ENCODE assay signal across 8 mouse cellular contexts in the genomic region with DNA sequence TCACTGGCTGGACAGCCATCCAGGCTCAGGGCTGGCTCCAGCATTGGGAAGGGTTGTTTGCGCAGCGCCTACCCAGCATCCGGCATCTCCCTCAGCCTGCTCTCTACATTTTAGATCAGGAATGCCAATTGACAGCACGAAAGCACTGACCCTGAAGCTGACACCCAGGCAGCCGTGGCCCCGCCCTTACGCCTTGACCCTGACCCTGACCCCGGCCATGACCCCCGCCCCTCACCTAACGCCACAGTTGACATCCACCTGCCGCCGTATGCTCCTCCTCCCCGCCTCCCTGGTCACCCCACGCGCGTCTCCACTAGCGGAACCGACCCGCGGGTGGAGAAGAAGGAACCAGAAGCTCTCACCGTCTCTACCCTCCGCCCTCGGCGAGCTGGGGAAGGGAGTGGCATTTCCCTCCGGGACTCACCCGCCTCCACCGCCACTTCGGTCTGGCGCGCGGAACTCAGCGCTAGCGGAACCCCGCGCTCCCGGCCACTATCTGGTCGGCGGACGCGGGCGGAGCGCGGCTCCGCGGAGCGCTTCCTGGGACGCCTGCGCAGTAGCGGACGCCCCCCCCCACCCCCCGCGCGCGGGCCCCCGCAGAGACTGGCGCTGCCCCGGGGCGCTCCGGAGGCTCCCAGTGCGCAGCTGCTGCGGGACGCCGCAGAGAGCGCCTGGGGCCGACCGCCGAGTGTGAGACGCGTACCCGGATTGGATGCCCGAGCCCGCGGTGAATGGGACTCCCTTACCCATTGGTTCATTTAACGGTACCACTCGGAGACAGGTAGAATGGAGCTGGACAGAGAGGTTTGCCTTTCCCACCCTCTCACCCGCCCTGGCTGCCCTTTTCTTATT. TPM values are rescaled to one million over a fixed set of nuclear protein-coding genes. Genes with fewer than 3 reads are reported as not detected.
DNase-seq lines count a peak whose midpoint lies in the region; ATAC-seq lines count a peak whose summit lies in the region.

Enpp4 (minus strand) TSS at position 523 of the 852 bp plus-strand sequence.

- peak; percentile 81 to 83 for DNase-seq in adrenal gland, adult 18-20 months (ENCODE audit: low spot score in 2 of 2)
- peak; percentile 81 for DNase-seq in embryo, embryonic 10.5 days (ENCODE audit: low spot score)
- peak; percentile 92 for DNase-seq in gastrocnemius, postnatal 14 days
- DNase-seq in left cerebral cortex, postnatal 10 days (ENCODE audit: extremely low spot score in 1 of 2, low spot score in 2 of 2), result peak; percentile 83 to 91
- DNase-seq in right cerebral cortex, postnatal 10 days (ENCODE audit: low spot score in 2 of 2), result peak; percentile 94 to 95
- peak; percentile 89 for DNase-seq in urinary bladder, postnatal 14 days (ENCODE audit: low spot score)

- peak; percentile 97 for ATAC-seq in inflammation-experienced regulatory T-cells, adult 6 months
- peak; percentile 91 for ATAC-seq in megakaryocyte progenitor cell, adult 5-6 weeks (replicated peaks; ENCODE audit: poor library complexity)

- intact Hi-C loops in gastrocnemius, postnatal 14 days (cut with DNase I; ENCODE audit: low total_unique reads), result no loop called here
- intact Hi-C loops in left cerebral cortex, postnatal 10 days (cut with DNase I), result no loop called here

RNA-seq across cellular contexts. Expression of gene Enpp4, which starts in this region (rescaled TPM):
- total RNA-seq in adrenal gland, adult 18-20 months (2021), result 10 to 100 TPM; 12.1 to 13.0 TPM
- total RNA-seq in gastrocnemius, postnatal 14 days (2021), result 10 to 100 TPM; 17.6 to 17.9 TPM
- polyA plus RNA-seq in inflammation-experienced regulatory T-cells, adult 6 months (2017; shearing (Covaris generic)), result 1 to 10 TPM; 2.3 to 7.5 (median 5.8) TPM
- 1 to 10 TPM; 7.0 to 8.3 TPM for total RNA-seq in left cerebral cortex, postnatal 10 days (2021)
- total RNA-seq in megakaryocyte progenitor cell, adult 5-6 weeks (2015), result 13.9 and 14.9 TPM in 2 replicates
- total RNA-seq in megakaryocyte progenitor cell, adult 5-6 weeks (2017), result 10.8 and 13.5 TPM in 2 replicates

Comparison
In these comparisons a context has a peak if more than half of its experiments do, and no peak if none do; other contexts are left out.
1. Peak in every context shown above with its lines: DNase-seq and ATAC-seq.